Mouse (Mus musculus) liver, embryonic 14.5 days (tissue): ENCODE measurements at regions not wholly inside any gene's neighbourhood (a gene's known extent, or its start where the extent isn't known, plus 50 kb on each side); places are given as distances from the start of the nearest gene placed in this dataset.

Experiments used
- ATAC-seq: fragments of 200-750 bp; cut with Nextera tagmentation; 2 replicates; pipeline ENCODE4 v1.8.0; 2017; ENCODE audit warnings: moderate number of reproducible peaks, mild to moderate bottlenecking, moderate library complexity; ENCODE audit not compliant: insufficient read depth
- DNase-seq, 3 experiments: peaks; one replicate each; pipeline ENCODE4 v3.0.0-alpha.2; 2012 to 2013; ENCODE audit warnings: low read depth in 3 of 3, low spot score in 3 of 3
- H3K27ac ChIP-seq: fragments of 300-500 bp; sonication (generic); 2 replicates; pipeline ENCODE4 v1.5.1; 2014; ENCODE audit warnings: moderate library complexity, mild to moderate bottlenecking, control low read depth, inconsistent platforms
- H3K27me3 ChIP-seq: fragments of 300-500 bp; sonication (generic); 2 replicates; pipeline ENCODE4 v1.6.1; 2014; ENCODE audit warnings: mild to moderate bottlenecking, low read length, moderate library complexity; ENCODE audit not compliant: control insufficient read depth, insufficient read depth
- H3K36me3 ChIP-seq: fragments of 300-500 bp; sonication (generic); replicated peaks from 2 replicates; pipeline ENCODE4 v1.6.1; 2014; ENCODE audit warnings: low read depth; ENCODE audit not compliant: control insufficient read depth, insufficient read depth
- H3K4me1 ChIP-seq, 2 experiments: fragments of 200-500 bp in 1 of 2; fragments of 300-500 bp in 1 of 2; sonication (generic) in 1 of 2; replicated peaks; 2 replicates each; pipeline ENCODE4 v1.6.1; 2012 to 2014; ENCODE audit warnings: antibody characterized with exemption in 1 of 2, inconsistent platforms in 1 of 2, low read length in 1 of 2; ENCODE audit not compliant: control insufficient read depth in 2 of 2, insufficient read depth in 2 of 2
- H3K4me2 ChIP-seq: fragments of 300-500 bp; sonication (generic); 2 replicates; pipeline ENCODE4 v1.6.1; 2014; ENCODE audit warnings: low read depth, mild to moderate bottlenecking, control low read depth, moderate library complexity
- H3K4me3 ChIP-seq, 2 experiments: fragments of 200-500 bp in 1 of 2; fragments of 300-500 bp in 1 of 2; sonication (generic) in 1 of 2; 2 replicates each; pipeline ENCODE4 v1.5.1; 2012 to 2014; ENCODE audit warnings: low read depth in 2 of 2, low read length in 2 of 2, mild to moderate bottlenecking in 2 of 2, control low read depth in 1 of 2, inconsistent platforms in 1 of 2, moderate library complexity in 1 of 2; ENCODE audit not compliant: insufficient read depth in 1 of 2
- H3K9ac ChIP-seq: fragments of 300-500 bp; sonication (generic); replicated peaks from 2 replicates; pipeline ENCODE4 v1.6.1; 2014; ENCODE audit warnings: mild to moderate bottlenecking, control low read depth, moderate library complexity
- H3K9me3 ChIP-seq: fragments of 300-500 bp; sonication (generic); 2 replicates; pipeline ENCODE4 v1.6.1; 2016; ENCODE audit warnings: low read length, mixed read lengths; ENCODE audit not compliant: control insufficient read depth
- CTCF ChIP-seq: IDR thresholded peaks from 2 replicates; pipeline ENCODE4 v1.5.1; 2016; ENCODE audit warnings: antibody characterized with exemption, low read depth, control low read depth
- EP300 ChIP-seq: IDR thresholded peaks from 2 replicates; pipeline ENCODE4 v1.6.1; 2016; ENCODE audit warnings: antibody characterized with exemption, low read depth
- WGBS: fragments of 180-500 bp; shearing (Covaris S2); extraction: QIAGEN DNeasy Blood & Tissue Kit; methylation state at CpG from one replicate; pipeline ENCODE4 v1.1.7; 2014; ENCODE audit not compliant: insufficient replicate concordance; 5-methylcytosine and 5-hydroxymethylcytosine counted together

DNA sequence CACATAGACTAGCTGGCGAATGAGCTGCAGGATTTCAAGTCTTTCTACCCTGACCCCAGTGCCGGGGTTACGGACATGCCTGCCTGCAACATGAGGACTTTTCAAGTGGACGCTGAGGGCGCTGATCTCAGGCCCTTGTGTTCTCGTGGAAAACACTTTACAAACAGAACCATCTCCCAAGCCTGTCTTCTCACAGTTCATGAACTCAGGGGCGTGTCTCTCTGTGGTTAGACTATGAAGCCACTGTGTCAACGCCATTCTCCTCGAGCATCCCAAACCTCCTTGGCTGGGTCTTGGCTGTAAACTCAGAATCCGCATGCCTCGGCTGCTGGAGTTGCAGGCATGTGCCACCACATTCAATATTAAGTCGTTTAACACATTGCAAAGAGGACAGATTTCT lies 284.9 kb upstream of the 4930412O13Rik start:
- DNase-seq = no peak
- Histone ChIP-seq H3K27me3 (no peaks in the 10 kb centered on the region), H3K36me3 (no peaks in the 10 kb centered on the region), H3K9me3 (no peaks in the 10 kb centered on the region), H3K4me3 (no peak overlapping the region), H3K27ac (no peak overlapping the region), H3K4me2 (no peak overlapping the region), H3K9ac (no peak overlapping the region), H3K4me1 (no peaks in the 10 kb centered on the region)
- 57% methylated on average over 12 of the region's 12 CpGs for WGBS
- ATAC-seq = no peak
- no peak for TF ChIP-seq CTCF
- TF ChIP-seq EP300 = no peak

DNA sequence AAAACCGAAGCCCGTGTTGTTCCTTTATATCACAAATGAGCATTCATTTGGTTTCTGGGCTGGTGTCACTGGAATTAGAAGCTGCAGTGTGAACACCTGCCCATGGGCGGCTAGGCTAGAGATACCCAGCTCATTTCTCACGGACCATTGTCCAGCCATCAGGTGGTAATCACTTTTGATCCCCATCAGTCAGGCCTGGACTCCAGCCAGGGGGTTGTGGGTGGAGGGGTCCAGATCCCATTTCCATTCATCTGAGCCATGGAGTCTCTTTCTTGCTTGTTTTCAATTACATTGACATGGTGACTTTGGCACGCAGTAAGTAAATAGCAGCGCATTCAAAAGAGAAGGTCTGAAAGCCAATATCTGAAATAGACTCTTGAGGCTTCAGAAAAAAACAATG lies 276.1 kb upstream of the 4930412O13Rik start:
- H3K4me2 ChIP-seq = no peak overlapping the region
- WGBS = 72% methylated on average over 6 of the region's 6 CpGs
- H3K27me3 ChIP-seq = no peaks in the 10 kb centered on the region
- H3K4me3 ChIP-seq = no peak overlapping the region
- no peak for DNase-seq
- H3K9ac ChIP-seq = no peak overlapping the region
- H3K4me1 ChIP-seq = no peaks in the 10 kb centered on the region
- TF ChIP-seq EP300 (no peak), CTCF (no peak)
- no peaks in the 10 kb centered on the region for H3K36me3 ChIP-seq
- ATAC-seq = no peak
- no peak overlapping the region for H3K27ac ChIP-seq
- H3K9me3 ChIP-seq = no peaks in the 10 kb centered on the region

DNA sequence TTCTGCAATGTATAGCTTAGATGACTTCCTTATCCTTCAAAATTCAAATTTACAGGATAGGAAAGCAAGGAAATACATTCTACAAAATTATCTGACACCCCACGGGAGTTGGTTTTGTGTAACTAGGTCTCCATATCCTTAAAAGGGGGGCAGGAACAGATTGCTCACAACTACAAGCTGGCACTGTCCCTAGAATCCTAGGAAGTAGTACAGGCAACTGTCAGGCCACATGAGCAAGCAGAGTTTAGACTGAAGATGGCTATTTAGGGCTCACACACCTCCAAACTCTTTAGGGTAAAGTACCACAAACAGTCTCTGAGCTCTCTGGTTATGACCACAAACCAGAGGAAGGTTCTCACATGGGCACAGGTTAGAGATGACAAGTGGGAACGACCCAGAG lies 273.5 kb upstream of the 4930412O13Rik start:
- ATAC-seq (no peak), DNase-seq (no peak)
- H3K9me3 ChIP-seq = no peaks in the 10 kb centered on the region
- no peaks in the 10 kb centered on the region for H3K4me1 ChIP-seq
- no peak for TF ChIP-seq EP300
- no peak for TF ChIP-seq CTCF
- no peaks in the 10 kb centered on the region for H3K27me3 ChIP-seq
- no peak overlapping the region for H3K4me2 ChIP-seq
- H3K27ac ChIP-seq = no peak overlapping the region
- no peaks in the 10 kb centered on the region for H3K36me3 ChIP-seq
- no peak overlapping the region for H3K4me3 ChIP-seq
- WGBS = 44% methylated on average over 2 of the region's 2 CpGs
- no peak overlapping the region for H3K9ac ChIP-seq

DNA sequence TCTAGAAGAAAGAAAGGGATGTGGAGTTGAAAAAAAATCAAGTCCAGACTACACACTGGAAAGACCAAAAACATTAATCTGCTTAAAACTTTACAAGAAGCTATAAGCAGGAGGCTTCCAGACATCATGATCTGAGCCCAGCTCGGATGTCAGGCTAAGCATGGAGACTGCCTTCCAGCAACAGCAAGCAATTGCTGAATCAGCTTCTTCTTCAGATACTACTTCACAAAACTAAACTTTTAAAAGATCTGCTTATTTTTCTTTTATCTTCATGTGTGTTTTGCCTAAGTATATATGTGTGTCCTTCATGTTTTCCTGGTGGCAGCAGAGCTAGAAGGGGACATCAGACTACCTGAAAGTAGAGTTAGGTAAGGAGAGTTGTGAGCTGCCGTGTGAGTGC lies 266.6 kb upstream of the 4930412O13Rik start:
- Histone ChIP-seq H3K4me3 (no peak overlapping the region), H3K4me2 (no peak overlapping the region), H3K9ac (no peak overlapping the region), H3K27me3 (no peaks in the 10 kb centered on the region), H3K36me3 (no peaks in the 10 kb centered on the region), H3K27ac (no peak overlapping the region), H3K9me3 (no peaks in the 10 kb centered on the region), H3K4me1 (no peaks in the 10 kb centered on the region)
- DNase-seq = no peak
- 62% methylated on average over 2 of the region's 2 CpGs for WGBS
- ATAC-seq = no peak
- TF ChIP-seq CTCF (no peak), EP300 (no peak)

DNA sequence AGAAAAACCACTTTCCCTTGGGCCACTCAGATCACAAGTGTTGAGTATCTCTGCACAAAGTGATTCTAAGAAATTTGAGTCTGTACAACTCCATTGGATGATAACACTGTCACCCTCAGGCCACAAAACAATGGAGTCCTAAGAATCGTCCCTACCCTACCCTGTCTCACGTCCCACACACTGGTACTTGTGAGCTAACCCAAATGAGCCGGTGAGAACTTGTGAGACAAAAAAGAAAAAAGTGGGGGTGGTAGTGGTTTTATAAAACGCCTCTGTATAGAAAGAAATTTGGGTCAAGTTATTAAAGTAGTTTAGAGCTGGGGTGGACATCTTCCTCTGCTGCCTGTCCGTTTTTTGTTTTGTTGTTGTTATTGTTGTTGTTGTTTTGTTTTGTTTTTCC lies 264.8 kb upstream of the 4930412O13Rik start:
- H3K4me2 ChIP-seq = no peak overlapping the region
- H3K36me3 ChIP-seq = no peaks in the 10 kb centered on the region
- no peaks in the 10 kb centered on the region for H3K27me3 ChIP-seq
- ATAC-seq = no peak
- no peaks in the 10 kb centered on the region for H3K4me1 ChIP-seq
- no peak overlapping the region for H3K27ac ChIP-seq
- H3K4me3 ChIP-seq = no peak overlapping the region
- no peak overlapping the region for H3K9ac ChIP-seq
- WGBS = 52% methylated on average over 5 of the region's 5 CpGs
- DNase-seq = no peak
- TF ChIP-seq EP300 = no peak
- no peak for TF ChIP-seq CTCF
- H3K9me3 ChIP-seq = no peaks in the 10 kb centered on the region
